Mouse (Mus musculus) forebrain, embryonic 14.5 days (tissue): ENCODE data around the gene Pip4k2a. TPM values are rescaled to one million over a fixed set of nuclear protein-coding genes. Genes with fewer than 3 reads are reported as not detected.

Experiments used
- ATAC-seq: fragments of 200-750 bp; cut with Nextera tagmentation; 2 replicates; pipeline ENCODE4 v1.8.0; 2017; ENCODE audit warnings: mild to moderate bottlenecking, moderate library complexity
- DNase-seq: peaks from one replicate; pipeline ENCODE4 v3.0.0-alpha.2; 2015; ENCODE audit warnings: low spot score
- H3K27ac ChIP-seq: fragments of 300-500 bp; sonication (generic); 2 replicates; pipeline ENCODE4 v1.5.1; 2014; ENCODE audit warnings: low read depth, mild to moderate bottlenecking, control low read depth, low read length, moderate library complexity
- H3K27me3 ChIP-seq: fragments of 300-500 bp; sonication (generic); replicated peaks from 2 replicates; pipeline ENCODE4 v1.6.1; 2014; ENCODE audit warnings: low read length, control low read depth, mixed read lengths; ENCODE audit not compliant: control insufficient read depth, insufficient read depth
- H3K36me3 ChIP-seq: fragments of 300-500 bp; sonication (generic); 2 replicates; pipeline ENCODE4 v1.6.1; 2014; ENCODE audit warnings: low read length, control low read depth; ENCODE audit not compliant: control insufficient read depth, insufficient read depth
- H3K4me1 ChIP-seq: fragments of 300-500 bp; sonication (generic); 2 replicates; pipeline ENCODE4 v1.6.1; 2014; ENCODE audit warnings: antibody characterized with exemption, low read length, control low read depth; ENCODE audit not compliant: control insufficient read depth, insufficient read depth
- H3K4me2 ChIP-seq: fragments of 300-500 bp; sonication (generic); 2 replicates; pipeline ENCODE4 v1.6.1; 2014; ENCODE audit warnings: mild to moderate bottlenecking, control low read depth, low read length
- H3K4me3 ChIP-seq: fragments of 300-500 bp; sonication (generic); 2 replicates; pipeline ENCODE4 v1.5.1; 2014; ENCODE audit warnings: low read depth, low read length, control low read depth
- H3K9ac ChIP-seq: fragments of 300-500 bp; sonication (generic); 2 replicates; pipeline ENCODE4 v1.6.1; 2014; ENCODE audit warnings: mild to moderate bottlenecking, low read length, control low read depth, moderate library complexity
- H3K9me3 ChIP-seq: fragments of 300-500 bp; sonication (generic); replicated peaks from 2 replicates; pipeline ENCODE4 v1.6.1; 2016; ENCODE audit warnings: low read length, control low read depth, mixed read lengths; ENCODE audit not compliant: control insufficient read depth
- whole genome bisulfite sequencing: fragments of 180-500 bp; shearing (Covaris S2); extraction: QIAGEN DNeasy Blood & Tissue Kit; methylation state at CpG from one replicate; pipeline ENCODE4 v1.1.7; 2014; 5-methylcytosine and 5-hydroxymethylcytosine counted together
- polyA plus RNA-seq: library from polyadenylated mRNA; unstranded; fragments of >200 nt; fragmentation: Nextera tagmentation; extraction: Ambion mirVana; gene quantifications from 2 replicates; pipeline ENCODE4 v1.2.1, GENCODE M21; 2014

Pip4k2a gene
- polyA plus RNA-seq, 1 experiment from 2014 or later, result 11.0 TPM

GRCm38 (mm10) chr2:19007580-19007979 is 9.7 kb upstream of the Pip4k2a start:
- Histone ChIP-seq H3K36me3 (no peaks in the 10 kb centered on the region), H3K27ac (no peak overlapping the region), H3K9me3 (no peaks in the 10 kb centered on the region), H3K4me1 (no peaks in the 10 kb centered on the region), H3K9ac (no peak overlapping the region), H3K4me3 (no peak overlapping the region), H3K27me3 (no peaks in the 10 kb centered on the region), H3K4me2 (no peak overlapping the region)
- DNase-seq, result no peak
- WGBS, result 87% methylated on average over 4 of the region's 4 CpGs
- no peak for ATAC-seq

GRCm38 (mm10) chr2:19006124-19006523 is 8.2 kb upstream of the Pip4k2a start:
- DNase-seq (no peak), ATAC-seq (no peak)
- Histone ChIP-seq H3K4me3 (no peak overlapping the region), H3K9me3 (no peaks in the 10 kb centered on the region), H3K27me3 (no peaks in the 10 kb centered on the region), H3K4me1 (no peaks in the 10 kb centered on the region), H3K27ac (no peak overlapping the region), H3K4me2 (no peak overlapping the region), H3K36me3 (no peaks in the 10 kb centered on the region), H3K9ac (no peak overlapping the region)
- 83% methylated on average over 7 of the region's 7 CpGs for WGBS

GRCm38 (mm10) chr2:19004801-19005200 is 6.9 kb upstream of the Pip4k2a start:
- Histone ChIP-seq H3K27ac (no peak overlapping the region), H3K36me3 (no peaks in the 10 kb centered on the region), H3K4me2 (no peak overlapping the region), H3K9me3 (no peaks in the 10 kb centered on the region), H3K4me3 (no peak overlapping the region), H3K4me1 (no peaks in the 10 kb centered on the region), H3K9ac (no peak overlapping the region), H3K27me3 (no peaks in the 10 kb centered on the region)
- WGBS, result 84% methylated on average over 10 of the region's 10 CpGs
- DNase-seq (no peak), ATAC-seq (no peak)

- Histone ChIP-seq H3K36me3 (no peaks in the 10 kb centered on the region), H3K4me3 (no peak overlapping the region), H3K4me1 (peaks cover 10% of the 10 kb centered on the region), H3K27me3 (no peaks in the 10 kb centered on the region), H3K27ac (no peak overlapping the region), H3K9me3 (no peaks in the 10 kb centered on the region), H3K9ac (no peak overlapping the region), H3K4me2 (no peak overlapping the region)
- 81% methylated on average over 2 of the region's 2 CpGs for WGBS
- ATAC-seq (no peak), DNase-seq (no peak)
Measured at GRCm38 (mm10) chr2:18999395-18999794, 1.5 kb upstream of the Pip4k2a start.

GRCm38 (mm10) chr2:18997387-18997971 is 447 bp downstream of the Pip4k2a start:
- under 1% methylated on average over 46 of the region's 46 CpGs for WGBS
- peak; percentile 68 for ATAC-seq

GRCm38 (mm10) chr2:18996451-18997211 is 1.3 kb downstream of the Pip4k2a start:
- H3K27ac ChIP-seq, result no peak overlapping the region
- DNase-seq, result peak; percentile 20

More at GRCm38 (mm10) chr2:18997387-18997971, 447 bp downstream of the Pip4k2a start:
- H3K9me3 ChIP-seq, result no peaks in the 10 kb centered on the region
- peaks cover 10% of the 10 kb centered on the region for H3K4me1 ChIP-seq
- H3K27ac ChIP-seq, result peak overlapping the region; percentile 88
- H3K27me3 ChIP-seq, result no peaks in the 10 kb centered on the region
- peak overlapping the region; percentile 98 for H3K4me2 ChIP-seq
- H3K4me3 ChIP-seq, result peak overlapping the region; percentile 77
- H3K36me3 ChIP-seq, result no peaks in the 10 kb centered on the region
- DNase-seq, result peak; percentile 67
- peak overlapping the region; percentile 78 for H3K9ac ChIP-seq

GRCm38 (mm10) chr2:18992512-18993510 is 5.1 kb downstream of the Pip4k2a start:
- peaks cover 10% of the 10 kb centered on the region for H3K4me1 ChIP-seq
- no peak overlapping the region for H3K4me3 ChIP-seq
- no peak for DNase-seq
- no peak overlapping the region for H3K4me2 ChIP-seq
- H3K27me3 ChIP-seq, result no peaks in the 10 kb centered on the region
- no peak for ATAC-seq
- H3K36me3 ChIP-seq, result no peaks in the 10 kb centered on the region
- H3K9me3 ChIP-seq, result 0 out of 2 replicates have a peak, but pooled peaks cover 3% of the 10 kb centered on the region
- no peak overlapping the region for H3K9ac ChIP-seq
- no peak overlapping the region for H3K27ac ChIP-seq
- 89% methylated on average over 7 of the region's 7 CpGs for WGBS

More at GRCm38 (mm10) chr2:18996451-18997211, 1.3 kb downstream of the Pip4k2a start:
- peaks cover 10% of the 10 kb centered on the region for H3K4me1 ChIP-seq
- ATAC-seq, result no peak
- H3K36me3 ChIP-seq, result no peaks in the 10 kb centered on the region
- H3K27me3 ChIP-seq, result no peaks in the 10 kb centered on the region
- WGBS, result 1% methylated on average over 25 of the region's 25 CpGs
- peak overlapping the region; percentile 98 for H3K4me2 ChIP-seq
- H3K9ac ChIP-seq, result peak overlapping the region; percentile 78
- 0 out of 2 replicates have a peak, but pooled peaks cover 2% of the 10 kb centered on the region for H3K9me3 ChIP-seq
- peak overlapping the region; percentile 77 for H3K4me3 ChIP-seq

- no peak for DNase-seq
- Histone ChIP-seq H3K4me2 (no peak overlapping the region), H3K9ac (no peak overlapping the region), H3K27me3 (no peaks in the 10 kb centered on the region), H3K9me3 (peaks cover 6% of the 10 kb centered on the region; the same call in 1 of the 2 replicates), H3K36me3 (no peaks in the 10 kb centered on the region), H3K4me1 (no peaks in the 10 kb centered on the region), H3K4me3 (no peak overlapping the region), H3K27ac (no peak overlapping the region)
- no peak for ATAC-seq
- 95% methylated on average over 3 of the region's 3 CpGs for WGBS
Measured at GRCm38 (mm10) chr2:18988885-18989284, 9.0 kb downstream of the Pip4k2a start.
